Mouse (Mus musculus): ENCODE results near the gene Hmg20b.

Gene Hmg20b

GRCm38 (mm10) chr10:81377793-81378552 lies 27.7 kb upstream of the Hmg20b start, which contains the start of gene Fzr1:
Gene Fzr1 (minus strand): TSS chr10:81378516.
- no peak for DNase-seq

- DNase-seq = no peak
Observed at GRCm38 (mm10) chr10:81377362-81377664, 27.0 kb upstream of the Hmg20b start.

GRCm38 (mm10) chr10:81376561-81377361 lies 26.5 kb upstream of the Hmg20b start:
- DNase-seq = no peak

- no peak for DNase-seq
Observed at GRCm38 (mm10) chr10:81375322-81375721, 25.0 kb upstream of the Hmg20b start.

- DNase-seq = no peak
Observed at GRCm38 (mm10) chr10:81367207-81367495, 16.9 kb upstream of the Hmg20b start.

- no peak for DNase-seq
Observed at GRCm38 (mm10) chr10:81366477-81367206, 16.4 kb upstream of the Hmg20b start.

GRCm38 (mm10) chr10:81365672-81366476 lies 15.6 kb upstream of the Hmg20b start, which contains the start of gene 4930404N11Rik:
Gene 4930404N11Rik (minus strand): TSS chr10:81365816.
- DNase-seq = no peak

- DNase-seq = no peak
Observed at GRCm38 (mm10) chr10:81365073-81365472, 14.8 kb upstream of the Hmg20b start.

GRCm38 (mm10) chr10:81364666-81365065 lies 14.4 kb upstream of the Hmg20b start:
- no peak for DNase-seq

GRCm38 (mm10) chr10:81363436-81364346 lies 13.4 kb upstream of the Hmg20b start:
- DNase-seq = no peak

- no peak for DNase-seq
Observed at GRCm38 (mm10) chr10:81362336-81362949, 12.2 kb upstream of the Hmg20b start.

- DNase-seq = no peak
Observed at GRCm38 (mm10) chr10:81360721-81361120, 10.4 kb upstream of the Hmg20b start.

- DNase-seq = no peak
Observed at GRCm38 (mm10) chr10:81358841-81359240, 8.6 kb upstream of the Hmg20b start.

GRCm38 (mm10) chr10:81358209-81358608 lies 7.9 kb upstream of the Hmg20b start:
- peak; percentile 60 for DNase-seq

- peak; percentile 89 for DNase-seq
Observed at GRCm38 (mm10) chr10:81356991-81357844, 6.9 kb upstream of the Hmg20b start, which contains the start of gene Mfsd12. Gene Mfsd12 (plus strand): TSS chr10:81357491.

- DNase-seq = peak; percentile 45
Observed at GRCm38 (mm10) chr10:81356352-81356990, 6.2 kb upstream of the Hmg20b start.

- no peak for DNase-seq
Observed at GRCm38 (mm10) chr10:81355533-81355932, 5.3 kb upstream of the Hmg20b start.

GRCm38 (mm10) chr10:81354738-81355477 lies 4.6 kb upstream of the Hmg20b start:
- peak; percentile 40 for DNase-seq
